Mouse (Mus musculus) heart, postnatal 0 days (tissue): Measurements from ENCODE around the gene Gstm6.

Source experiments
- CTCF ChIP-seq: IDR thresholded peaks from 2 replicates; pipeline ENCODE4 v1.5.1; 2016; ENCODE audit warnings: antibody characterized with exemption, control low read depth, low read depth
- EP300 ChIP-seq: IDR thresholded peaks from 2 replicates; pipeline ENCODE4 v1.6.1; 2016; ENCODE audit warnings: antibody characterized with exemption, low read depth

GRCm38 (mm10) chr3:107972070-107972469 lies 28.5 kb upstream of the Gstm6 start:
- no peak for TF ChIP-seq CTCF
- no peak for TF ChIP-seq EP300
